Mouse (Mus musculus) liver, postnatal 0 days (tissue): Measurements from ENCODE around the gene Ndufs7.

Experiments used
- CTCF ChIP-seq: sonication (generic); IDR thresholded peaks from 2 replicates; pipeline ENCODE4 v1.5.1; 2016; ENCODE audit warnings: antibody characterized with exemption, low read depth
- EP300 ChIP-seq: IDR thresholded peaks from 2 replicates; pipeline ENCODE4 v1.6.1; 2016; ENCODE audit warnings: antibody characterized with exemption, low read depth, mild to moderate bottlenecking

DNA sequence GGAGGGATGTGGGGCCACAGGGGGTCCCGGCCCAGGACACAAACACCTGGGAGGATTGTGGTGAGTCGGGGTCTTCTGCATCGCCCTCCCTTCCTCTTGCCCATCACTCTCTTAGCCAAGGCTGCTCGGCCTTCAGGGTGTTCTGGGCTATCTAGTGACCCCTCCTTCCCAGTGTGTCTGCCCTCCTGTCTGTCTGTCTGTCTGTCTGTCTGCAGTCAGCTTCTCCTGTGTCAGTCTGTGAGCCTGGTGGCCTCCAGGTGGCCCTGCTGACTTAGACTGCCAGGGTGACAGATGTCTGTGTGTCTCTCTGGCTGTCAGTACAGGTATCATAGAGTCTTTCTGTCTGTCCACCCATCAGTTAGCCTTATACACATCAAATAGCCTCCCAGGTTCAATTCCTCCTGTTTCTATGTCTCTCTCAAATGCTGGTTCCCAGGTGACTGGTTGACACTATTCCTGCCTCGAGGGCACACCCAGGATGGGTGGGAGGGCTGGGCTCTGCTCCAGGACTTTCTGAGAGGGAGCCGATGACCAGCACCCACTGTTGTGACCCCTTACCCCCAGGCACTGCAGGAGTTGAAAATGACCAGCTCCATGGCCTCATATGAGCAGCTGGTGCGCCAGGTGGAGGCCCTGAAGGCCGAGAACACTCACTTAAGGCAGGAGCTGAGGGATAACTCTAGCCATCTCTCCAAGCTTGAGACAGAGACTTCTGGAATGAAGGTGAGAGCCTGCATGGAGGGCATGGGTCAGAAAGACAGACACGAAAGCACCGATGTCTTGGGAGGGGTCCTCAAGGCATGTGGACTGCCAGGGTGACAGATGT is 52.5 kb downstream of the Ndufs7 start:
- TF ChIP-seq EP300 (no peak), CTCF (no peak)
